In genomic region chr8:115742646-115743045, GRCm38 (mm10) we compare ENCODE assay signal across 22 mouse cellular contexts. TPM values are rescaled to one million over a fixed set of nuclear protein-coding genes. Genes with fewer than 3 reads are reported as not detected.
DNase-seq lines count a peak whose midpoint lies in the region; ATAC-seq lines count a peak whose summit lies in the region.
"Had no signal": no experiment of that assay in that cellular context is flagged by ENCODE, and none has a peak within 500 bp of the region (broad histone marks: within the 10 kb centered on the region; RNA-seq: fewer than 3 reads in every experiment).

No protein-coding gene starts in this region.

- H3K27me3 ChIP-seq in intestine, embryonic 16.5 days (replicated peaks; ENCODE audit: control insufficient read depth, insufficient read depth, low read length), result no peaks in the 10 kb centered on the region
- no peaks in the 10 kb centered on the region for H3K27me3 ChIP-seq in intestine, embryonic 15.5 days (replicated peaks)
- H3K27me3 ChIP-seq: forebrain, embryonic 15.5 days; limb, embryonic 13.5 days; liver, embryonic 15.5 days; stomach, embryonic 15.5 days had no signal

- no peaks in the 10 kb centered on the region for H3K9me3 ChIP-seq in intestine, embryonic 16.5 days (ENCODE audit: control insufficient read depth, low read length)
- H3K9me3 ChIP-seq in intestine, embryonic 15.5 days, result no peaks in the 10 kb centered on the region
- H3K9me3 ChIP-seq: forebrain, embryonic 15.5 days; limb, embryonic 13.5 days; liver, embryonic 15.5 days; neural tube, embryonic 15.5 days; stomach, embryonic 15.5 days had no signal

- H3K4me1 ChIP-seq in intestine, embryonic 16.5 days (ENCODE audit: control insufficient read depth, insufficient read depth, low read length), result no peaks in the 10 kb centered on the region
- no peaks in the 10 kb centered on the region for H3K4me1 ChIP-seq in intestine, embryonic 15.5 days (replicated peaks)
- H3K4me1 ChIP-seq: forebrain, embryonic 15.5 days; limb, embryonic 13.5 days; liver, embryonic 15.5 days; neural tube, embryonic 15.5 days; stomach, embryonic 15.5 days had no signal

- H3K36me3 ChIP-seq in intestine, embryonic 16.5 days (ENCODE audit: control insufficient read depth, insufficient read depth, low read length), result no peaks in the 10 kb centered on the region
- no peaks in the 10 kb centered on the region for H3K36me3 ChIP-seq in intestine, embryonic 15.5 days
- H3K36me3 ChIP-seq: forebrain, embryonic 15.5 days; limb, embryonic 13.5 days; liver, embryonic 15.5 days; neural tube, embryonic 15.5 days; stomach, embryonic 15.5 days had no signal

- DNase-seq in 3134 (ENCODE audit: extremely low read depth, insufficient read length, low spot score), result peak; percentile 27
- peak; percentile 13 to 39 for DNase-seq in left cerebral cortex, adult 9 months (ENCODE audit: low spot score in 2 of 2)
- no peak for DNase-seq in urinary bladder, postnatal 14 days (ENCODE audit: low spot score)
- DNase-seq in adrenal gland, postnatal 4 days (ENCODE audit: low spot score in 2 of 2), result no peak
- DNase-seq: adrenal gland, postnatal 10 days; B cell, adult 2 months; cerebellum, postnatal 10 days; gastrocnemius, postnatal 10 days; heart, postnatal 10 days; lung, postnatal 10 days; retina, postnatal 1 day had no signal

- no peak overlapping the region for H3K4me3 ChIP-seq in intestine, embryonic 16.5 days (ENCODE audit: low read length)
- no peak overlapping the region for H3K4me3 ChIP-seq in intestine, embryonic 15.5 days (replicated peaks)
- H3K4me3 ChIP-seq: erythroblast, embryonic 14.5 days; forebrain, embryonic 15.5 days; limb, embryonic 13.5 days; liver, embryonic 15.5 days; neural tube, embryonic 15.5 days; stomach, embryonic 15.5 days had no signal

- no peak overlapping the region for H3K4me2 ChIP-seq in intestine, embryonic 16.5 days (ENCODE audit: low read depth, low read length)
- H3K4me2 ChIP-seq in intestine, embryonic 15.5 days (replicated peaks), result no peak overlapping the region
- H3K4me2 ChIP-seq: forebrain, embryonic 15.5 days; limb, embryonic 13.5 days; liver, embryonic 15.5 days; neural tube, embryonic 15.5 days; stomach, embryonic 15.5 days had no signal

- no peak overlapping the region for H3K27ac ChIP-seq in intestine, embryonic 16.5 days (ENCODE audit: low read length)
- no peak overlapping the region for H3K27ac ChIP-seq in intestine, embryonic 15.5 days
- H3K27ac ChIP-seq: forebrain, embryonic 15.5 days; limb, embryonic 13.5 days; liver, embryonic 15.5 days; neural tube, embryonic 15.5 days; stomach, embryonic 15.5 days had no signal

- 88% methylated on average over 6 of the region's 6 CpGs for WGBS in intestine, embryonic 16.5 days
- WGBS in intestine, embryonic 15.5 days, result 94% methylated on average over 6 of the region's 6 CpGs

- ATAC-seq in intestine, embryonic 16.5 days, result 0 out of 2 replicates have a peak, but pooled peaks have one; percentile 36
- ATAC-seq in intestine, embryonic 15.5 days, result no peak
- peak; percentile 66 for ATAC-seq in activated CD4-positive, CD25-positive, alpha-beta regulatory T cell, adult 4 months
- no peak for ATAC-seq in erythroblast, adult 5-6 weeks (replicated peaks; ENCODE audit: low FRiP score, poor library complexity, severe bottlenecking)
- ATAC-seq: forebrain, embryonic 15.5 days had no signal

- H3K9ac ChIP-seq in intestine, embryonic 16.5 days (ENCODE audit: low read depth, low read length), result no peak overlapping the region
- H3K9ac ChIP-seq in intestine, embryonic 15.5 days, result no peak overlapping the region
- H3K9ac ChIP-seq: forebrain, embryonic 15.5 days; limb, embryonic 13.5 days; liver, embryonic 15.5 days; neural tube, embryonic 15.5 days; stomach, embryonic 15.5 days had no signal

RNA-seq across cellular contexts. Expression of gene Maf, which starts 35.1 kb away (rescaled TPM):
- polyA plus RNA-seq in intestine, embryonic 16.5 days (2015; fragmentation: Nextera tagmentation; extraction: Ambion mirVana), result 10.9 and 12.3 TPM in 2 replicates
- polyA plus RNA-seq in intestine, embryonic 15.5 days (2015; fragmentation: Nextera tagmentation; extraction: Ambion mirVana), result 10.1 and 11.5 TPM in 2 replicates
- 100 to 1,000 TPM in 1 of 2 experiments, 10 to 100 TPM in 1; 88.1 to 123 TPM for polyA plus RNA-seq in activated CD4-positive, CD25-positive, alpha-beta regulatory T cell, adult 4 months (2017; shearing (Covaris generic))
- 2.5 and 4.0 TPM in 2 replicates for total RNA-seq in erythroblast, adult 5-6 weeks (2015; ENCODE audit: low replicate concordance)
- total RNA-seq in erythroblast, adult 5-6 weeks (2017; ENCODE audit: low replicate concordance), result 1.8 and 4.1 TPM in 2 replicates
- 10 to 100 TPM; 38.7 to 40.8 TPM for total RNA-seq in adrenal gland, postnatal 4 days (2021)
- total RNA-seq: MEL had no signal

Comparison
In these comparisons a context has a peak if more than half of its experiments do, and no peak if none do; other contexts are left out.
1. ATAC-seq: peak in intestine, embryonic 16.5 days (single experiment) and activated CD4-positive, CD25-positive, alpha-beta regulatory T cell, adult 4 months (single experiment); none in intestine, embryonic 15.5 days (single experiment) and erythroblast, adult 5-6 weeks (single experiment).
2. DNase-seq: peak in 3134 (single experiment) and left cerebral cortex, adult 9 months (2 of 2); none in urinary bladder, postnatal 14 days (single experiment) and adrenal gland, postnatal 4 days (0 of 2).